Mouse (Mus musculus): ENCODE measurements around the gene Myo16. TPM values are rescaled to one million over a fixed set of nuclear protein-coding genes. Genes with fewer than 3 reads are reported as not detected.

The Myo16 gene
- polyA plus RNA-seq, 1 experiment = 0.08 TPM

- Histone ChIP-seq H3K36me3 (ENCODE audit: control insufficient read depth, insufficient read depth, low read length) (no peaks in the 10 kb centered on the region), H3K4me1 (ENCODE audit: control insufficient read depth, insufficient read depth, low read length) (no peaks in the 10 kb centered on the region), H3K27ac (ENCODE audit: insufficient read depth, low read depth, low read length) (no peak overlapping the region), H3K4me3 (ENCODE audit: insufficient read depth, low read depth, low read length) (no peak overlapping the region), H3K27me3 (replicated peaks; ENCODE audit: control insufficient read depth, insufficient read depth, low read length) (no peaks in the 10 kb centered on the region)
- 81% methylated on average over 7 of the region's 7 CpGs for WGBS
- DNase-seq = no peak
- no peak for TF ChIP-seq POLR2A (IDR thresholded peaks at IDR 0.05; ENCODE audit: low read depth, low read length)
- TF ChIP-seq CTCF (conservative IDR thresholded peaks at IDR 0.05; ENCODE audit: insufficient read depth, insufficient read length, low read depth, low read length) = no peak
These were observed 404.2 kb downstream of the Myo16 start for GRCm38 (mm10) chr8:10557961-10558360.

- H3K27me3 ChIP-seq (replicated peaks; ENCODE audit: control insufficient read depth, insufficient read depth, low read length) = no peaks in the 10 kb centered on the region
- no peaks in the 10 kb centered on the region for H3K4me1 ChIP-seq (ENCODE audit: control insufficient read depth, insufficient read depth, low read length)
- no peak for DNase-seq
- no peaks in the 10 kb centered on the region for H3K36me3 ChIP-seq (ENCODE audit: control insufficient read depth, insufficient read depth, low read length)
- H3K4me3 ChIP-seq (ENCODE audit: insufficient read depth, low read depth, low read length) = no peak overlapping the region
- WGBS = 86% methylated on average over 6 of the region's 6 CpGs
- H3K27ac ChIP-seq (ENCODE audit: insufficient read depth, low read depth, low read length) = no peak overlapping the region
- TF ChIP-seq POLR2A (IDR thresholded peaks at IDR 0.05; ENCODE audit: low read depth, low read length) = no peak
- no peak for TF ChIP-seq CTCF (conservative IDR thresholded peaks at IDR 0.05; ENCODE audit: insufficient read depth, insufficient read length, low read depth, low read length)
These were observed 405.8 kb downstream of the Myo16 start for GRCm38 (mm10) chr8:10559479-10559878.

GRCm38 (mm10) chr8:10561616-10562015 is 407.9 kb downstream of the Myo16 start:
- no peaks in the 10 kb centered on the region for H3K36me3 ChIP-seq (ENCODE audit: control insufficient read depth, insufficient read depth, low read length)
- TF ChIP-seq POLR2A (IDR thresholded peaks at IDR 0.05; ENCODE audit: low read depth, low read length) = no peak
- TF ChIP-seq CTCF (conservative IDR thresholded peaks at IDR 0.05; ENCODE audit: insufficient read depth, insufficient read length, low read depth, low read length) = no peak
- 83% methylated on average over 5 of the region's 5 CpGs for WGBS
- H3K27me3 ChIP-seq (replicated peaks; ENCODE audit: control insufficient read depth, insufficient read depth, low read length) = no peaks in the 10 kb centered on the region
- H3K4me1 ChIP-seq (ENCODE audit: control insufficient read depth, insufficient read depth, low read length) = no peaks in the 10 kb centered on the region
- DNase-seq = no peak
- H3K4me3 ChIP-seq (ENCODE audit: insufficient read depth, low read depth, low read length) = no peak overlapping the region
- H3K27ac ChIP-seq (ENCODE audit: insufficient read depth, low read depth, low read length) = no peak overlapping the region

- no peak for TF ChIP-seq CTCF (conservative IDR thresholded peaks at IDR 0.05; ENCODE audit: insufficient read depth, insufficient read length, low read depth, low read length)
- TF ChIP-seq POLR2A (IDR thresholded peaks at IDR 0.05; ENCODE audit: low read depth, low read length) = no peak
- Histone ChIP-seq H3K4me3 (ENCODE audit: insufficient read depth, low read depth, low read length) (no peak overlapping the region), H3K4me1 (ENCODE audit: control insufficient read depth, insufficient read depth, low read length) (no peaks in the 10 kb centered on the region), H3K36me3 (ENCODE audit: control insufficient read depth, insufficient read depth, low read length) (no peaks in the 10 kb centered on the region), H3K27ac (ENCODE audit: insufficient read depth, low read depth, low read length) (no peak overlapping the region), H3K27me3 (replicated peaks; ENCODE audit: control insufficient read depth, insufficient read depth, low read length) (no peaks in the 10 kb centered on the region)
- WGBS = 85% methylated on average over 13 of the region's 13 CpGs
- DNase-seq = no peak
These were observed 408.3 kb downstream of the Myo16 start for GRCm38 (mm10) chr8:10562046-10562445.

- no peak for DNase-seq
- WGBS = 74% methylated on average over 9 of the region's 9 CpGs
- Histone ChIP-seq H3K27me3 (replicated peaks; ENCODE audit: control insufficient read depth, insufficient read depth, low read length) (no peaks in the 10 kb centered on the region), H3K36me3 (ENCODE audit: control insufficient read depth, insufficient read depth, low read length) (no peaks in the 10 kb centered on the region), H3K4me1 (ENCODE audit: control insufficient read depth, insufficient read depth, low read length) (no peaks in the 10 kb centered on the region), H3K27ac (ENCODE audit: insufficient read depth, low read depth, low read length) (no peak overlapping the region), H3K4me3 (ENCODE audit: insufficient read depth, low read depth, low read length) (no peak overlapping the region)
- TF ChIP-seq CTCF (conservative IDR thresholded peaks at IDR 0.05; ENCODE audit: insufficient read depth, insufficient read length, low read depth, low read length) = no peak
- TF ChIP-seq POLR2A (IDR thresholded peaks at IDR 0.05; ENCODE audit: low read depth, low read length) = no peak
These were observed 408.9 kb downstream of the Myo16 start for GRCm38 (mm10) chr8:10562636-10563035.

- Histone ChIP-seq H3K4me3 (ENCODE audit: insufficient read depth, low read depth, low read length) (no peak overlapping the region), H3K4me1 (ENCODE audit: control insufficient read depth, insufficient read depth, low read length) (no peaks in the 10 kb centered on the region), H3K27me3 (replicated peaks; ENCODE audit: control insufficient read depth, insufficient read depth, low read length) (no peaks in the 10 kb centered on the region), H3K36me3 (ENCODE audit: control insufficient read depth, insufficient read depth, low read length) (no peaks in the 10 kb centered on the region), H3K27ac (ENCODE audit: insufficient read depth, low read depth, low read length) (no peak overlapping the region)
- no peak for DNase-seq
- WGBS = 80% methylated on average over 11 of the region's 11 CpGs
- no peak for TF ChIP-seq CTCF (conservative IDR thresholded peaks at IDR 0.05; ENCODE audit: insufficient read depth, insufficient read length, low read depth, low read length)
- no peak for TF ChIP-seq POLR2A (IDR thresholded peaks at IDR 0.05; ENCODE audit: low read depth, low read length)
These were observed 411.7 kb downstream of the Myo16 start for GRCm38 (mm10) chr8:10565231-10566029.

- Histone ChIP-seq H3K36me3 (ENCODE audit: control insufficient read depth, insufficient read depth, low read length) (no peaks in the 10 kb centered on the region), H3K27ac (ENCODE audit: insufficient read depth, low read depth, low read length) (no peak overlapping the region), H3K27me3 (replicated peaks; ENCODE audit: control insufficient read depth, insufficient read depth, low read length) (no peaks in the 10 kb centered on the region), H3K4me1 (ENCODE audit: control insufficient read depth, insufficient read depth, low read length) (no peaks in the 10 kb centered on the region), H3K4me3 (ENCODE audit: insufficient read depth, low read depth, low read length) (no peak overlapping the region)
- WGBS = 75% methylated on average over 4 of the region's 4 CpGs
- TF ChIP-seq POLR2A (IDR thresholded peaks at IDR 0.05; ENCODE audit: low read depth, low read length) = no peak
- no peak for TF ChIP-seq CTCF (conservative IDR thresholded peaks at IDR 0.05; ENCODE audit: insufficient read depth, insufficient read length, low read depth, low read length)
- DNase-seq = no peak
These were observed 414.7 kb downstream of the Myo16 start for GRCm38 (mm10) chr8:10568448-10568847.

Data from kidney, adult 2 months (tissue).